Mouse (Mus musculus) midbrain, postnatal 0 days (tissue): Measurements from ENCODE around the gene Pibf1. TPM values are rescaled to one million over a fixed set of nuclear protein-coding genes. Genes with fewer than 3 reads are reported as not detected.
A peak's percentile ranks its signal among the peaks of the same experiment; 100 is the strongest.

Experiments used
- ATAC-seq: fragments of 200-750 bp; cut with Nextera tagmentation; 2 replicates; pipeline ENCODE4 v1.8.0; 2017; ENCODE audit warnings: moderate number of reproducible peaks, mild to moderate bottlenecking, moderate TSS enrichment, moderate library complexity; ENCODE audit not compliant: low FRiP score
- DNase-seq: peaks from one replicate; pipeline ENCODE4 v3.0.0-alpha.2; 2015; ENCODE audit warnings: low spot score
- H3K27ac ChIP-seq: fragments of 300-500 bp; sonication (generic); 2 replicates; pipeline ENCODE4 v1.5.1; 2014; ENCODE audit warnings: low read depth, mild to moderate bottlenecking, low read length, mixed read lengths
- H3K27me3 ChIP-seq: fragments of 300-500 bp; sonication (generic); 2 replicates; pipeline ENCODE4 v1.6.1; 2014; ENCODE audit warnings: low read length, control low read depth, mixed read lengths; ENCODE audit not compliant: insufficient read depth
- H3K36me3 ChIP-seq: fragments of 300-500 bp; sonication (generic); 2 replicates; pipeline ENCODE4 v1.6.1; 2014; ENCODE audit warnings: low read length, control low read depth, mixed read lengths; ENCODE audit not compliant: insufficient read depth
- H3K4me1 ChIP-seq: fragments of 300-500 bp; sonication (generic); 2 replicates; pipeline ENCODE4 v1.6.1; 2014; ENCODE audit warnings: mild to moderate bottlenecking, control low read depth, antibody characterized with exemption, low read length, mixed read lengths; ENCODE audit not compliant: insufficient read depth
- H3K4me2 ChIP-seq: fragments of 300-500 bp; sonication (generic); 2 replicates; pipeline ENCODE4 v1.6.1; 2014; ENCODE audit warnings: low read depth, mild to moderate bottlenecking, low read length, mixed read lengths; ENCODE audit not compliant: poor library complexity, severe bottlenecking
- H3K4me3 ChIP-seq: fragments of 300-500 bp; sonication (generic); 2 replicates; pipeline ENCODE4 v1.5.1; 2014; ENCODE audit warnings: low read depth, mild to moderate bottlenecking, low read length, moderate library complexity
- H3K9ac ChIP-seq: fragments of 300-500 bp; sonication (generic); replicated peaks from 2 replicates; pipeline ENCODE4 v1.6.1; 2014; ENCODE audit warnings: mild to moderate bottlenecking, low read length, moderate library complexity, mixed read lengths; ENCODE audit not compliant: poor library complexity, severe bottlenecking
- H3K9me3 ChIP-seq: fragments of 300-500 bp; sonication (generic); 2 replicates; pipeline ENCODE4 v1.6.1; 2016; ENCODE audit warnings: low read length, control low read depth
- CTCF ChIP-seq: IDR thresholded peaks from 2 replicates; pipeline ENCODE4 v1.5.1; 2016; ENCODE audit warnings: antibody characterized with exemption, mild to moderate bottlenecking
- WGBS: fragments of 180-500 bp; shearing (Covaris S2); extraction: QIAGEN DNeasy Blood & Tissue Kit; methylation state at CpG from one replicate; pipeline ENCODE4 v1.1.7; 2014; 5-methylcytosine and 5-hydroxymethylcytosine counted together
- polyA plus RNA-seq: library from polyadenylated mRNA; unstranded; fragments of >200 nt; fragmentation: Nextera tagmentation; extraction: Ambion mirVana; gene quantifications from 2 replicates; pipeline ENCODE4 v1.2.1, GENCODE M21; 2015
- total RNA-seq: library from RNA; depleted of rRNA; stranded (reverse); fragments of >200 nt; gene quantifications from 2 replicates; pipeline ENCODE4 v1.2.3, GENCODE M21; 2014

Pibf1 gene
- total and polyA plus RNA-seq, 2 experiments from 2014 or later: 11.5 to 14.4 TPM

DNA sequence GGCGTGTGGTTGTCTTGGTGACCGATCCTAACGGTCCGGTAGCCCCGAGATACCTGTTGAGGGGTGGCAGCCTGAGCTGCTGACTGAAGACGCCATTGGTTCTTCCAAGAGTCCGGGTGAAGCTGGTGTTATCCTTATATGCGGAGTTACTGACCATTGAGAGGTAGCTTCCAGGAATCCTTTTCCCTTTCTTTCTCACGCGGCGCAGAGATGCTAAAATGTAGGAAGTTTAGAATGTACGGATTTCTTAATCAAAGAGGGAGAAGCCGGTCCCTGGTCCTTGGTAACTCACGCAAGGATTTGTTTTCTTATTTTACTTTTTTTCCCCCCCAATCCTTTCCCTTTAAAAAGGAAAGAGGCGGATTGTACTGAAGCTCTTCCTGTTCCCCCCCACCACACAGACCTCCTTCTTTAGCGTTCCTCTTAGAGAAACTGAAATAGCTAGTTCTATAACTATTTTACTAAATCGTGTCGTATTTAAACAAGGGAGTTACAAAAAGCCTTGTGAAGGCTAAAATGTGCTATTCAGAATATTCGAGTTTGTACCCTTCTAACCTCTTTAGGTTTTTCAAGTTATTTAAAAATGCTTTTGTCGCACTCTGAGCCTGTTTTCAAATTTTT, 853 bp downstream of the Pibf1 start:
- H3K9ac ChIP-seq: peak overlapping the region; percentile 91
- 0 out of 2 replicates have a peak, but pooled peaks cover 6% of the 10 kb centered on the region for H3K4me1 ChIP-seq
- no peaks in the 10 kb centered on the region for H3K27me3 ChIP-seq
- TF ChIP-seq CTCF: no peak
- DNase-seq (peak; percentile 15), ATAC-seq (no peak; the same call in 1 of the 2 replicates)
- no peak overlapping the region for H3K27ac ChIP-seq
- H3K4me2 ChIP-seq: peak overlapping the region; percentile 46
- no peaks in the 10 kb centered on the region for H3K9me3 ChIP-seq
- H3K36me3 ChIP-seq: peaks cover 25% of the 10 kb centered on the region
- H3K4me3 ChIP-seq: peak overlapping the region; percentile 92
- 8% methylated on average over 20 of the region's 20 CpGs for WGBS

DNA sequence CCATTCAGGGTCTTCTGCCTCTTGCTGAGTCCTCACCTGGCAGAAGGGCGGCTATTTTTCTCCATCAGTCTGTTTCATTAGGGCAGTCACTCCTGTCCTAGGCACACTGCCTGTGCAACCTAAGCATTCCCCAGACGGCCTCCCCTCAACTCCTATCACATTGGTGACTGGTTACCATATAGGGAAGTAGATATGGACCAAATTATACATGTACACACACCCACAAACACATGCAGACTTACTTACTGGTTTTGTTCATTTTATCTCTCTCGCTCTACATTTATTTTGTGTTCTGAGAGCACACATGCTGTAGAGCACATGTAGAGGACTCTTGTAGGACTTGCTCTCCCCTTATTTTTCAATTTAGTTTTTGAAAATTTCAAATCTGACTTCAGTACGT, 3.8 kb downstream of the Pibf1 start:
- WGBS: 94% methylated on average over 4 of the region's 4 CpGs
- no peaks in the 10 kb centered on the region for H3K27me3 ChIP-seq
- H3K4me3 ChIP-seq: no peak overlapping the region
- no peak overlapping the region for H3K4me2 ChIP-seq
- 0 out of 2 replicates have a peak, but pooled peaks cover 6% of the 10 kb centered on the region for H3K4me1 ChIP-seq
- no peak for ATAC-seq
- H3K9ac ChIP-seq: no peak overlapping the region
- H3K36me3 ChIP-seq: peaks cover 18% of the 10 kb centered on the region; the same call in 1 of the 2 replicates
- DNase-seq: no peak
- no peak overlapping the region for H3K27ac ChIP-seq
- no peaks in the 10 kb centered on the region for H3K9me3 ChIP-seq
- no peak for TF ChIP-seq CTCF

DNA sequence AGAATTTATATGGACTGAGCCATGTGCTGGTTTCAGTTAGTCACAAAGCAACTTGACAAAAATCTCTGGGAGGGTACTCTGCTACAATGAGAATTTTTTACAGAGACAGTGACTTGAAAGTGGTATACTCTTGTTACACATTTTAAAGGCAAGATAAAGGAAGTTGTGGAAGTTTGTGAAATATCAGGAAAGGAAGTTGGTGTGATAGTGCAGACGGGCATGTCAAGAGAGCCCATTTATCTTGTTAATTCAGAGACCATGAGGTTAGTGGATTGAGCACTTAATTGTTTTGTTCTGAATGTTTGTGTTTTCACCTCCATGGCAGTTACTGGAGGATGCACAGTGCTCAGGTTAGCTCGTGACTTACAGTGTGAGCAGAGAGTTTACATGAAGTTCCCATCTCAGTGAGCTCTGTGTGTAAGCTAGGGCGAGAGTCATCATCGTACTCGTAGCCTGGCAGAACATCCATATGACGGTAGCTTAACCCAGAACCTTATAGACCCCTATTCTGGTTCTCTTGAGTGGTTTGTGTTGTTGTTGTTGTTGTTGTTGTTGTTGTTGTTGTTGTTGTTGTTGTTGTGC, 5.4 kb downstream of the Pibf1 start:
- no peak for TF ChIP-seq CTCF
- Histone ChIP-seq H3K4me1 (no peaks in the 10 kb centered on the region), H3K4me2 (no peak overlapping the region), H3K9me3 (no peaks in the 10 kb centered on the region), H3K27ac (no peak overlapping the region), H3K9ac (0 out of 2 replicates have a peak overlapping the region, but pooled peaks have one; percentile 33), H3K4me3 (no peak overlapping the region), H3K27me3 (no peaks in the 10 kb centered on the region), H3K36me3 (peaks cover 28% of the 10 kb centered on the region; the same call in 1 of the 2 replicates)
- ATAC-seq (no peak), DNase-seq (no peak)
- WGBS: 97% methylated on average over 6 of the region's 6 CpGs

DNA sequence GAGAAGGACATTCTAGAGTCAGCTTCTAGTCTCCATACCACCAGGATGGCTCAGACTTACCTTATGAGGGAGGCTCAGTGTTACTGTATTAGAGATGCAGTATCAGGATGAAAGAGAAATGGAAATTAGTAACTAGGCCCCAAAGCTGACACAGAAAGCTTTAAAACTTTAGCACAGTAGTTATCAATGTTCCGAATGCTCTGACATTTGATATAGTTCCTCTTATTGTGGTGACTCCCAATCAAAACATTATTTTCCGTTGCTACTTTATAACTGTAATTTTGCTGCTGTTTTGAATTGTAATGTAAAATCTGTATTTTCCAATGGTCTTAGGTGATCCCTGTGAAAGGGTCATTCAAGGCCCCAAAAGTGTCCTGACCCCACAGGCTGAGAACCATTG, 7.4 kb downstream of the Pibf1 start:
- Histone ChIP-seq H3K27ac (no peak overlapping the region), H3K9ac (no peak overlapping the region), H3K27me3 (no peaks in the 10 kb centered on the region), H3K36me3 (peaks cover 32% of the 10 kb centered on the region; the same call in 1 of the 2 replicates), H3K4me1 (no peaks in the 10 kb centered on the region), H3K4me3 (no peak overlapping the region), H3K9me3 (no peaks in the 10 kb centered on the region), H3K4me2 (no peak overlapping the region)
- TF ChIP-seq CTCF: no peak
- WGBS: 93% methylated on average over 2 of the region's 2 CpGs
- DNase-seq (no peak), ATAC-seq (no peak)

DNA sequence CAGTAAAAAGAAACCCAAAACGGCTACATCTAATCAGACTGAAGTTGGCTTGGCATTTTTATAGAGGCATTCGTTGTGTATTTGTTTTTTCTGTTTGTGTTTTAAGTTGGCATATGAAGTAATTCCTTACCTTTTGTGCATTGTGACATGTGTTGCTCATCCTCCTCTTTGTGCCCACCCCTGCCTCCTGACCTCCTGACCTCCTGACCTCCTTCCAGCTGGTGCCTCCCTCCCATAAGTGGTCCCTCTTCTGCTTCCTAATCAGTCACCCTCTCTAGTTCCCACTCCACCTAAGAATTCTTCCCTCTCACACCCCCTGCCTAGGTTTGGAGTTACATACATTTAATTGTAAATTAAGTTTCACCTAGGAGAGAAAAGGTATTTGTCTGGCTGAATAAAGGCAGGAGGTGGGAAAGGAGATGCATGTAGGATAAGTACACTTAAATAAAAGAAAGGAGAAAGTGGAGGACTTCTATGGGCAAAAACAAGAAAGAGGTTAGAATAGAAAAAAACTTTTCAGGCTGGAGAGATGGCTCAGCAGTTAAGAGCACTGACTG, 8.5 kb downstream of the Pibf1 start:
- H3K27ac ChIP-seq: no peak overlapping the region
- peaks cover 38% of the 10 kb centered on the region; the same call in 1 of the 2 replicates for H3K36me3 ChIP-seq
- H3K4me1 ChIP-seq: no peaks in the 10 kb centered on the region
- no peak overlapping the region for H3K4me3 ChIP-seq
- no peak for TF ChIP-seq CTCF
- DNase-seq (no peak), ATAC-seq (no peak)
- no peak overlapping the region for H3K4me2 ChIP-seq
- H3K9ac ChIP-seq: no peak overlapping the region
- no peaks in the 10 kb centered on the region for H3K9me3 ChIP-seq
- no peaks in the 10 kb centered on the region for H3K27me3 ChIP-seq
- WGBS: 89% methylated on average over 2 of the region's 2 CpGs

DNA sequence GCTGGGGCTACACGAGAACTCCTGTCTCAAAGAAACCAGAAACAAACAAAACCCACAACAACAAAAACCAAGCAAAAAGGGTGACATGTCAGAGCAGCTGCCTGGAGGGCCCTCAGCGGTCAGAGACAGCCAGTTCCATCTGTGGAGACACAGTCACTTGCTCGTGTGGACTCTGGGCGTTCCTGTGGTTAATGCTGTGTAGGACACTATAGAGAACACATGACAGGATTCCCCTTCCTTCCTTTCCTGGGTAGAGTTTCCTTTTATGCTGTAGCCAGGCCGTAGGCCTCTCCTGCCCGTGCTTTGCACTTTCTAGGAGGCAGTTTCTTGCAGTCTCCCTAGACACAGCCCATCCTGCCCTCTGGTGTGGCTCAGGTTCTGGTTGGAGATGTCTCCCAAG, 9.5 kb downstream of the Pibf1 start:
- no peak for ATAC-seq
- WGBS: 93% methylated on average over 6 of the region's 6 CpGs
- DNase-seq: no peak
- no peaks in the 10 kb centered on the region for H3K27me3 ChIP-seq
- no peak overlapping the region for H3K9ac ChIP-seq
- no peak overlapping the region for H3K4me2 ChIP-seq
- no peak for TF ChIP-seq CTCF
- H3K4me3 ChIP-seq: no peak overlapping the region
- no peaks in the 10 kb centered on the region for H3K9me3 ChIP-seq
- H3K36me3 ChIP-seq: peaks cover 41% of the 10 kb centered on the region; the same call in 1 of the 2 replicates
- no peaks in the 10 kb centered on the region for H3K4me1 ChIP-seq
- no peak overlapping the region for H3K27ac ChIP-seq
